Mouse (Mus musculus): ENCODE measurements around the gene Me1. TPM values are rescaled to one million over a fixed set of nuclear protein-coding genes. Genes with fewer than 3 reads are reported as not detected.
"Not testable (repeated sequence)": the region's sequence is repeated elsewhere in the genome, so short reads cannot be mapped to it uniquely, and the experiment has no call there.

The Me1 gene
- total RNA-seq, 2 experiments from 2014 or later = 47.7 to 51.6 TPM

DNA sequence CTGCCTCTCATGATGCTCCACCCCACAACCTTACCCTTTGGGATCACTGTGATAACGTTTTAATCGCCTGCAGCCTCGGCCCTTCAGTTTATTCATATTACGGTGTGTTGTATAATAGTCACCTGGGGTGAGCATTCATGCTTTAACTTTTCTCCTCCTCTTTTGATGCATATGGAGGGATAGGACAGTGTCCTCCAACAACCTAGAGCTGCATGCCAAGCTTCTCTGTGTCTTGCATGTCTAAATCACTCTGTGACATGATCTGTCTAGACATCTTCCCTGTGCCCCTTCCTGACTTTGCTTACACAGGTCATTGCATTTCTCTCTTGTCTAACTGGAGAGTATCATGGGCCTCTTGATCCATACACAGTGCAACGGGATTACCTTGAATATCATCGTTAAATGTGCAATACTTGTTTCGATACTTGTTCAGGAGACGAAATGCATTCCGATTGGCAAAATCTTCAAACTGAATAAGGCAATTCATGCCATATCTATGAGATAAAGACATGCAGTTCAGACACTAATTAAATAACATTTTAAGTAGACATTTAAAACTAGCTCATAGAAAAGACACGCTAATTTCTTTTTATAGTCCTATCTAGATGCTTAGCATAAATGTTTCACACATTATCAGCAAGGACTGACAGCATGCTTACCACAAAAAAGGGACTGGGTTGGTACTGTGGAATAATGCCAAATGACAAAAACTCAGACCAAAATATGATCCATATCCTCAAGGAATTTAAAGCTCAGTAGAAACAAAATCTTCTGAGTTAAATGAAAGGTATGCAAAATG, 76.2 kb downstream of the Me1 start:
- Histone ChIP-seq H3K4me3 (no peak overlapping the region), H3K27ac (no peak overlapping the region)
- intact Hi-C loops (cut with DNase I) = no loop called here
- no peak for DNase-seq (ENCODE audit: extremely low spot score in 1 of 2, low spot score in 2 of 2)
- no peak for TF ChIP-seq CTCF (IDR thresholded peaks at IDR 0.05)

DNA sequence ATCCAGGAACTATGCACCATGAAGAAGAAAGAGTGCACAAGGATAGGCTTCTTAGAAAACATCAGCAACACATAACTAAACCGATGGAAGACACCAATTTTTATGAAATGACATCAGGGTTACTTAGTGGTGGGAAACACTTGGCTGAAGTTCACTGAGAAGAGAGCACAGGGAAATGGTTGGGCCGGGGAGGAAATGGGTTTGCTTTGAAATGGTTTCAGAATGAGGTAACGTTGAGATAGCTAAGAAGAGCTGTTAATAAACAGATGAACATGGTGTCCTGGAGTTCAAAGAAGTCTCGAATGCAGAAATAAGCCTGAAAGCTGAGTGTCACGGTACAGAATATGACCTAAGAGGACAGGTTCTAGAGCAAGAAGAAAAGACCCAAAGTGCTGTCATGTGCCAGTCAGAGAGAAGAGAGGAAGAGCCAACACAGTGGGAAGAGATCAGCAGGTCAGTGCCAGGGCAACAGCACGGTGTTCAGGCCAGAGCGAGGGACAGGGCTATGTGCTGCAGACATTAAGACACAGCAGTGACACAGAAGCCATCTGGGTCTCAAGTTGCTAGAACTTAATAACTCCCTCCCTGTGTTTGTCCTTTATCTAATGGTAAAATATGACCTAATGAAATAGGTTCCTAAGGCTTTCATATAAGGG, 77.8 kb downstream of the Me1 start:
- no peak overlapping the region for H3K4me3 ChIP-seq
- TF ChIP-seq CTCF (IDR thresholded peaks at IDR 0.05) = no peak
- H3K27ac ChIP-seq = no peak overlapping the region
- intact Hi-C loops (cut with DNase I) = no loop called here
- DNase-seq (ENCODE audit: extremely low spot score in 1 of 2, low spot score in 2 of 2) = no peak

DNA sequence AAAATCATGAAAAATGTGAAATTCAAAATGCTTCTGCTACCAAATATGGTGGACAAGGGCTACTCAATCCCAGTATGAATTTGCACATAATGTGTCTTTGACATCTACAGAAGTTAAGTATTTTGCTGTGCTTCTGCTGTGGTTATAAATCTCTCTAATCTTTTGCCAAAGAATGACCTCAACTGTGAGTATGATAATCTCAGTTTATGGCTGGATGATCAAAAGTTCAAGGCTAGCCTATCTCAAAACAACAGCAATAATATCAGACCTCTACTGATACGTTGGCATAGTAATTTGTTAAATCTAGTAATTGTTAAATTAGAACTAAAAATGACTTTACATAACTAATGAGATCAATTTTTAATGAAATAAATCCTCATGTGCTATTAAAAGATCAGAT, 80.0 kb downstream of the Me1 start:
- no peak for TF ChIP-seq CTCF (IDR thresholded peaks at IDR 0.05)
- no peak for DNase-seq (ENCODE audit: extremely low spot score in 1 of 2, low spot score in 2 of 2)
- intact Hi-C loops (cut with DNase I) = no loop called here
- H3K27ac ChIP-seq = no peak overlapping the region
- no peak overlapping the region for H3K4me3 ChIP-seq

DNA sequence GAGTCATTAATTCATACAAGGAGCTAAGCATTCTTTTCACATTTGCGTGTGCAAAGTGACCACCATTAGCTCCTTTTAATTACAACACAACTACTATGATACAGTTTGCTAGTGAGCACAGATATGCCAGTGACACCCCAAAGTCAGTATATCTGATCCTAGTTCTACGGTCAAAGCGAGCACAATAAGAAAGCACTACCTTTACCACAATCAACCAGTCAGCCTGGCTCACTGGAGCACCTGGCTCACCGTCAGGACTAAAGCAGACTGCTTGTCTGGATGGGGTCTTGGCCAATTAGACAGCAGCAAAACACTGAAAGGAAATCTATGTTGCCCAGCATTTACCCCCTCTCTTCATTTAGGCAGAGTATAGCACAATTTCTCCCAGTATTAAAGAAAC, 83.7 kb downstream of the Me1 start:
- Histone ChIP-seq H3K4me3 (no peak overlapping the region), H3K27ac (no peak overlapping the region)
- DNase-seq (ENCODE audit: extremely low spot score in 1 of 2, low spot score in 2 of 2) = no peak
- no peak for TF ChIP-seq CTCF (IDR thresholded peaks at IDR 0.05)
- intact Hi-C loops (cut with DNase I) = no loop called here

DNA sequence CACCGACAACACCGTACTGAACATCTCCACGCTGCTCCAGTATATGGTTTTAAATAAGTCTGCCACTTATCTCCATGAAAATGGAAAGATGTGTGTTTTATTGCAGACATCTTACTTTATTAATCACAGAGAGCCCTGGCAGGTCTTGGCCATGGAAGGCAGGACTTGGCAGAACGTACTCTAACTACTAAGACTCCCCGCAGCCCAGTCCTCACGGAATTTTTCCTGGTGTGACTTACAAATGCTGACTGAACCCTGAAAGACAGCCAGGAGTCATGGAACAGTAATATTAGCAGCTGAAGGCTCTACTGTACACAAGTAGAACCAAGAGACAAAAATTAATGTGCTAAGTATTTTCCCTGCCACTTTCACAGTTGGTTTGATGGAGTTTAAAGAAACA, 90.0 kb downstream of the Me1 start:
- TF ChIP-seq CTCF (IDR thresholded peaks at IDR 0.05) = no peak
- Histone ChIP-seq H3K27ac (no peak overlapping the region), H3K4me3 (no peak overlapping the region)
- intact Hi-C loops (cut with DNase I) = no loop called here
- no peak for DNase-seq (ENCODE audit: extremely low spot score in 1 of 2, low spot score in 2 of 2)

DNA sequence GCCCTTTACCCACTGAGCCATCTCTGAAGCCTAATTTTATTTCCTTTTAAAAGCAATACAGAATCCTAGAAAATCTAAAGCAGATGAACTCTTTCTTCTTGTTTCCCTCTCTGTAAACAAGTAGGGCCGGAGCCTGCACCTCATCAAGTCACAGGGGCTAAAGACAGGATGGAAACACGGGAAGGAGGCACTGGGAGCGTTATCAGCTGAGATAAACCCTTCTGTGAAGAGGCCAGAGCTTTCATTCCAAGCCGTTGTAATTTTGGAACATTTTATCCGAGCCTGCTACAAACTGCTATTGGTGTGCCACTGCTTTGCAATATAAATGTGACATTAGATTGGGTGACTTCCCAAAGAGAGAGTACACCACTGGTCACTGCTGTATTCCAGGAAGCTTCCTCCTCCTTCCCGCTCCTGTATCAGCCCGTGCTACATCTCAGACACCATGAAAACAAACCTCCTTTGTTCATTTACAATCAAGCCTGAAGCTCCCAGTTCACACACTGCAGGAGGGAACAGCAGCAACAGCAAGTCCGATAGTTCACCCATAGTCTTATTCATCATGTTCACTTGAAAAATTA, 95.9 kb downstream of the Me1 start:
- no peak overlapping the region for H3K4me3 ChIP-seq
- DNase-seq (ENCODE audit: extremely low spot score in 1 of 2, low spot score in 2 of 2) = no peak
- no peak for TF ChIP-seq CTCF (IDR thresholded peaks at IDR 0.05)
- intact Hi-C loops (cut with DNase I) = no loop called here
- H3K27ac ChIP-seq = no peak overlapping the region

DNA sequence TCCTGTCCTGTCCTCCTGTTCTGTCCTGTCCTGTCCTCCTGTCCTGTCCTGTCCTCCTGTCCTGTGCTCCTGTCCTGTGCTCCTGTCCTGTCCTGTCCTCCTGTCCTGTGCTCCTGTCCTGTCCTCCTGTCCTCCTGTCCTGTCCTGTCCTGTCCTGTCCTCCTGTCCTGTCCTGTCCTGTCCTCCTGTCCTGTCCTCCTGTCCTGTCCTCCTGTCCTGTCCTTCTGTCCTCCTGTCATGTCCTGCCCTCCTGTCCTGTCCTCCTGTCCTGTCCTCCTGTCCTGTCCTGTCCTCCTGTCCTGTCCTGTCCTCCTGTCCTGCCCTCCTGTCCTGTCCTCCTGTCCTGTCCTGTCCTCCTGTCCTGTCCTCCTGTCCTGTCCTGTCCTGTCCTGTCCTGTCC, 98.8 kb downstream of the Me1 start:
- H3K27ac ChIP-seq; H3K4me3 ChIP-seq; intact Hi-C loops (cut with DNase I); DNase-seq (ENCODE audit: extremely low spot score in 1 of 2, low spot score in 2 of 2): not testable (repeated sequence)

DNA sequence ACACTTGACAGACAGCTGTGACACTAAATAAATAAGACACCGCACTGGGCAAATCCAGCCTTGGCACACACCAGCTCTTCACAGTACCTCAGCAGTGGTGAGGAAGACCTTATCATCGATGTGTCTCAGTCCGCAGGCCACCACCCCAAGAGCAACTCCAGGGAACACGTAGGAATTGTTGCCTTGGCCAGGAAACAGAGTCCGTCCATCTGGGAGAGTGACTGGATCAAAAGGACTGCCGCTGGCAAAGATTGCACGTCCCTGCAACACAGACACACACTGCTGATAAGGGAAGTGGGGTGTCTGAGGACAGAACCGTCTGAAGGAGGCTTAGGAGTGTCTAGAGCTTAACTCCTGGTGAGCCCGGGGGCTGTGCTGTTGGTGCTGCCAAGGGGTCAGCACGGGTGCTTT, 101.4 kb downstream of the Me1 start:
- H3K27ac ChIP-seq; intact Hi-C loops (cut with DNase I); DNase-seq (ENCODE audit: extremely low spot score in 1 of 2, low spot score in 2 of 2); H3K4me3 ChIP-seq: not testable (repeated sequence)

DNA sequence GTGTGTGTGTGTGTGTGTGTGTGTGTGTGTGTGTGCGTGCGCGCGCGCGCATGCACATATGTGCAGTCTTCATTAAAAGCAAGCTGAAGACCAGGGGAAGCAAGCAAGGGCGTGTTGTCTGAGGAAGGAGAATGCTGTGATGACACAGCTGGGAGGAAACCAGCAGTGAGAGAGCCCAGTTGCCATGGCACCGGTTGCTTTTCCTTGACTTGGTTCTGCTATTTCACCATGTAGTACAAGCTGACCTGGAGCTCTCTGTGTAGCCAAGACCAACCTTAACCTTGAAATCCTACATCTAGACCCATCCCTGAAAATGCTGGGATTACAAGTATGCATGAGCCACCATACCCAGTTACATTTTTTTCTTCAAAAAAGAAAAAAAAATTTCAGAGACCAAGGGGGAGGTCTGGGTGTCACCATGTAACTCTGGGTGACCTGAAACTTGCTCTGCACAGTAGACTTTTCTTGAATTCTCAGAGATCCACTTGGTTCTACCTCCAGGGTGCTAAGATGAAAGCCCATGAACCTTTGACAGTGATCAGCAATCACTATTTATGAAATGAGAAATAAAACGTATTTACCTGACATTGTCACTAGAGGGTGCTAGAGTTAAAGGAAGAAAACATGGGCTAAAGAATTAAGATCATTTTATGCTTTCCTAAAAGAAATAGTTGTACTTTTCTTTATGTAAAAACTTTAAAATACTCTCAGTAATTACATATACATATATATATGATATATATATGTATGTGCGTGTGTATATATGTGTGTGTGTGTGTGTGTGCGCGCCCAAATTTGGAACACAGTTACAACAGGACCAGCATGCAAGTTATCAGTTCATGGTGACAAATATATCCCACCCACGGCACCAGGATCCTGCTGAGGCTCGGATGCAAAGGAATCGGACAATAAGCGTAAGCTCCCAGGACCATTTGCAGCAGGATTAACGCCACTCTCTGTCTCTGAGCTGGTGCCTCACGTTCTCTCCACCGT, 102.8 kb downstream of the Me1 start:
- intact Hi-C loops (cut with DNase I) = loop anchor here (1.0 to 2.0 kb wide), 2 partner anchors 153 to 208 kb away; no protein-coding TSS in a partner anchor
- Histone ChIP-seq H3K27ac (peak overlapping the region; percentile 29; the same call in 1 of the 2 replicates), H3K4me3 (no peak overlapping the region)
- DNase-seq (ENCODE audit: extremely low spot score in 1 of 2, low spot score in 2 of 2) = peak; percentile 47 to 48
- TF ChIP-seq CTCF (IDR thresholded peaks at IDR 0.05) = peak; percentile 81

DNA sequence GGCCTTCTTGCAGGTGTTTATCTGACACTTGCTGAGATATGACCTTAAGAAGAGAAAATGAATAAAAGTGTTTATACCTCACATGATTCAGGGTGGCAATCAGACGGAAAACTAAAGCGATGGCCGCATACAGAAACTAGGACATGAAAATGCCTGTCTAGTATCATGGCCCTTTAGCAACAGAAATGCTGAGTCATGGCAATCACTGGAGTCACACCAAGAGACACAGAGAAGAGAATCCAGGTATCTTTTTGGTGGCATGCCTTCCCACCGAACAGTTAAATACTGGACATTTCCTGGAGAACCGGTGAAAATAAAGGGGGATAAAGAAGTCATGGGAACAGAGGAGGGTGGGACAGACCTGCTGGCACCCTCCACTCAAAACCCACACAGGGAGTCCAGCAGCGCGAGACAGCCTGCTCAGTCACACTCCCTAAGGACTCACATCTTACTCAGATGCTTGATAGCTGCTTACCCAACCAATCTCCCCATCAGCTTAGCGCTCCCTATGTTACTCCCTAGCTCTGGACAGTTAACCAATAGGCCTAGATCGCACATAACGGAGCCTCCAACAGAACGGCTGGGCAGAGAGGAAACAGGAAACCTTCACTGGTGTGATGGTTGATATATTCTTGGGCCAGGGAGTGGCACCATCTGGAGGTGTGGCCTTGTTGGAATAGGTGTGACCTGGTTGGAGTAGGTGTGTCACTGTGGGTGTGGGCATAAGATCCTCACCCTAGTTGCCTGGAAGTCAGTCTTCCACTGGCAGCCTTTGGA, 108.5 kb downstream of the Me1 start:
- Histone ChIP-seq H3K27ac (no peak overlapping the region), H3K4me3 (no peak overlapping the region)
- no peak for TF ChIP-seq CTCF (IDR thresholded peaks at IDR 0.05)
- no peak for DNase-seq (ENCODE audit: extremely low spot score in 1 of 2, low spot score in 2 of 2)
- intact Hi-C loops (cut with DNase I) = no loop called here

DNA sequence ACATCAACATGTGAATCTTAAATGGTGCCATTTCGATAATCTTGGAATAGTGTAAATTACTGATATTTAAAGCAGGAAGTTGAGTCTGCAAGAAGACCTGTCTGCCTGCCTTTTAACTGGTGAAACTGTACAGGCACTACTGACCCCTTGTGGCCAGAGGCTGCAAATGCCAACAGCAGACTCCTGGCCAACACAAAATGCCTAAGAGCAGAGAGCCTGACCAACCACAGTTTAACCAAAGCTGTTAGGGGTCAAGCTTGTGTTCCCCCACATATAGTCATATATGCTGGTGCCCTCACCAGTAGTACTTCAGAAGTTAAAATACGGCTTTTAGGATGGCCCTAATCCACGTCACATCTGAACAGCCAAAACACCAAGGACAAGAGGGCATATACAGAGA, 112.0 kb downstream of the Me1 start:
- peak; percentile 94 for TF ChIP-seq CTCF (IDR thresholded peaks at IDR 0.05)
- Histone ChIP-seq H3K4me3 (no peak overlapping the region), H3K27ac (no peak overlapping the region)
- DNase-seq (ENCODE audit: extremely low spot score in 1 of 2, low spot score in 2 of 2) = peak; percentile 73 to 74
- intact Hi-C loops (cut with DNase I) = no loop called here
